Mouse (Mus musculus) heart, adult 8-10 months (tissue): ENCODE results near the gene Slit1. TPM values are rescaled to one million over a fixed set of nuclear protein-coding genes. Genes with fewer than 3 reads are reported as not detected.

ENCODE experiments used
- DNase-seq: peaks from one replicate; pipeline ENCODE4 v3.0.0; 2022; ENCODE audit warnings: low spot score
- microRNA-seq: library from miRNA; unstranded; fragments of <30 nt; microRNA quantifications from one replicate; pipeline ENCODE4 v1.2.0, GENCODE M21; 2022
- total RNA-seq, 4 experiments: library from RNA; stranded (reverse); gene quantifications; 2 replicates each; pipeline ENCODE4 v1.2.4; 2022

Gene Slit1
- total RNA-seq, 4 experiments from 2014 or later = 0.06 to 0.44 (median 0.09) TPM; not detected in 1

- peak; percentile 16 for DNase-seq
Measured at GRCm38 (mm10) chr19:41597170-41597894, 146.1 kb downstream of the Slit1 start.

GRCm38 (mm10) chr19:41591808-41592207, 151.7 kb downstream of the Slit1 start:
- DNase-seq = no peak

- DNase-seq = no peak
Measured at GRCm38 (mm10) chr19:41589681-41590080, 153.8 kb downstream of the Slit1 start.

GRCm38 (mm10) chr19:41589026-41589425, 154.4 kb downstream of the Slit1 start:
- DNase-seq = no peak

GRCm38 (mm10) chr19:41587431-41588222, 155.8 kb downstream of the Slit1 start:
- no peak for DNase-seq

GRCm38 (mm10) chr19:41586752-41587151, 156.7 kb downstream of the Slit1 start:
- DNase-seq = no peak

GRCm38 (mm10) chr19:41582918-41583514, 160.4 kb downstream of the Slit1 start:
- no peak for DNase-seq

- no peak for DNase-seq
Measured at GRCm38 (mm10) chr19:41581706-41582420, 161.6 kb downstream of the Slit1 start, which contains the start of gene Gm340. Gene Gm340 (plus strand): TSS chr19:41582370.

GRCm38 (mm10) chr19:41579311-41579920, 164.0 kb downstream of the Slit1 start:
- peak; percentile 9 for DNase-seq

- no peak for DNase-seq
Measured at GRCm38 (mm10) chr19:41577576-41577975, 165.9 kb downstream of the Slit1 start.

- DNase-seq = no peak
Measured at GRCm38 (mm10) chr19:41573700-41574099, 169.8 kb downstream of the Slit1 start.

GRCm38 (mm10) chr19:41568791-41569190, 174.7 kb downstream of the Slit1 start:
- no peak for DNase-seq

GRCm38 (mm10) chr19:41560856-41561255, 182.6 kb downstream of the Slit1 start:
- DNase-seq = no peak

GRCm38 (mm10) chr19:41558891-41559486, 184.5 kb downstream of the Slit1 start:
- no peak for DNase-seq

GRCm38 (mm10) chr19:41557491-41557890, 186.0 kb downstream of the Slit1 start:
- no peak for DNase-seq

GRCm38 (mm10) chr19:41556981-41557380, 186.5 kb downstream of the Slit1 start:
- no peak for DNase-seq

Small RNA genes lying within 50 kb of the gene (microRNA-seq; reads per million reads assigned to microRNA genes)
- not detected for gene Mir8091

Other genes starting within 250 kb of the Slit1 start
- gene Gm340, start 161.3 kb downstream of the Slit1 start, total RNA-seq = 10 to 100 TPM in 1 of 4 experiments, 1 to 10 TPM in 3; 8.0 to 11.6 (median 9.3) TPM
- gene Arhgap19, start 58.4 kb upstream of the Slit1 start, total RNA-seq = 1 to 10 TPM; 1.6 to 2.6 (median 2.0) TPM
- gene Frat1, start 86.3 kb upstream of the Slit1 start, total RNA-seq = 1 to 10 TPM; 1.9 to 4.5 (median 3.4) TPM
- 1 to 10 TPM; 2.2 to 4.6 (median 2.5) TPM for gene Frat2, start 104.5 kb upstream of the Slit1 start, total RNA-seq
- gene Rrp12, start 152.5 kb upstream of the Slit1 start, total RNA-seq = 10 to 100 TPM; 16.4 to 18.7 (median 18.5) TPM
- 100 to 1,000 TPM in 3 of 4 experiments, 10 to 100 TPM in 1; 94.6 to 149 (median 113) TPM for gene Pgam1, start 168.3 kb upstream of the Slit1 start, total RNA-seq
- 10 to 100 TPM; 11.9 to 14.7 (median 13.7) TPM for gene Exosc1, start 189.8 kb upstream of the Slit1 start, total RNA-seq
- 10 to 100 TPM; 12.4 to 14.1 (median 13.1) TPM for gene Zdhhc16, start 189.8 kb upstream of the Slit1 start, total RNA-seq
- gene Mms19, start 237.5 kb upstream of the Slit1 start, total RNA-seq = 10 to 100 TPM; 16.0 to 23.9 (median 20.6) TPM
- gene Ubtd1, start 238.1 kb upstream of the Slit1 start, total RNA-seq = 10 to 100 TPM; 15.9 to 18.2 (median 16.5) TPM